Mouse (Mus musculus): ENCODE data around the gene Krtap12-1. TPM values are rescaled to one million over a fixed set of nuclear protein-coding genes. Genes with fewer than 3 reads are reported as not detected.
"Not testable (repeated sequence)": the region's sequence is repeated elsewhere in the genome, so short reads cannot be mapped to it uniquely, and the experiment has no call there.

Gene Krtap12-1
- total RNA-seq (2017), result not detected in 2 replicates

GRCm38 (mm10) chr10:77720299-77720698 is at the start of gene Krtap12-1:
TSS of gene Krtap12-1 (plus strand) at chr10:77720599.
- ATAC-seq (replicated peaks; ENCODE audit: low read depth, poor library complexity, severe bottlenecking), result not testable (repeated sequence)

DNA sequence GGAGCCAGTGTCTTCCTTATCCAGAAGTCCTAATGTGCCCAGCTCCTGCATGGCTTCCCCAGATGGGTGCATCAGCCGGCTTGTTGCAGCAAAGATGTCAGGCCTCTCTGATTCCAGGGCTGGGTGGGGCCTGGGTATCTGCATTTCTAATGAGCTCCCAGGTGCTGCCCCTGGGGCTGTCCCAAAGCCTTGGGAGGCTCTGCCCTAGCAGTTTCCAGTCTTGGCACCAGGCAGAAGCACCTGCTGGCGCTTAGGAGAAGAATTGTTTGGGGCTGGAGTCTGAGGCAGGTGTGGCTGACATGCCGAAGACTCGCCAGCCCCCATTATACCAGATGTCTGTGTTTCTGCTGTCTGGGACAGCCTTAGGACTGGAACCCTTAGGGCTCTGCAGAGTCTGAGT is 49.7 kb upstream of the Krtap12-1 start:
- ATAC-seq (replicated peaks; ENCODE audit: low read depth, poor library complexity, severe bottlenecking), result no peak

GRCm38 (mm10) chr10:77671519-77671918 is 48.9 kb upstream of the Krtap12-1 start:
- peak; percentile 36; the same call in 1 of the 2 replicates for ATAC-seq (replicated peaks; ENCODE audit: low read depth, poor library complexity, severe bottlenecking)

DNA sequence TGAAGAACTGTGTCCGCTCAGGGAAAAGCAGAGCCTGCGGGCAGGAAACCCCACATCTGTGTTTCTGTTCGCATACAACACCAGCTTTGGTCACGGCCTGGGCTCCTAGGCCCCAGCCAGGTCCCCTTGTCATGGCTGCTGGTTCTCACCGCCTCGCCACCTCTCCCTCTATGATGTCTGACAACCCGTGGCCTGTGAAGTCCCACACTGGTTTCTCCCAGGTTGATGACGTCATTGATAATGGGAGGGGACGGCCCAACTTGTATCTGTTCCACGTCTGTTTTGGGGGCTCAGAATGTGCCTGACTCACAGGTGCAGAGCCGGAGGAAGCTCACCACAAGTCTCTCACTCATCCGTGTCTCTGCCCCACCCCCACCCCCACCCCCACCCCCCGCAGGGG is 46.6 kb upstream of the Krtap12-1 start:
- ATAC-seq (replicated peaks; ENCODE audit: low read depth, poor library complexity, severe bottlenecking), result no peak

DNA sequence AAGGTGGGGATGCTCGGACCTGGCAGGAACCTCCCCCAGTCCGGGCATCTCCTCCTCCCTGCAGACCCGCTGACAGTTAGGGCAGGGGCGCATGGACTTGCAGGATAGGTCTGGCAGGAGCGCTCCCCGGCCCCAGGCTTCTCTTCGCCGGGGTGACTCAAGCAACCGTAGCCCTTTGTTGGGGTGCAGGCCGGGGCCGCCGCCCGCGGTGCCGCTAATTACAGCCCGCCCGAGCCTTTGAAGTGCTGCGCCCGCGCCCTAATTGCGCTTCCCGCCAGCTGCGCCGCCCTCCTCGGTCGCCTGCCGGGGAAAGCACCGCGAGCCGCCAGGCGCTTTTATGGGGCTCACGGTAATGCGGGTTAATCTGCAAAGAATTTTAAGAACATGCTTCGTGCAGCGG is 42.8 kb upstream of the Krtap12-1 start:
- 0 out of 2 replicates have a peak, but pooled peaks have one; percentile 32 for ATAC-seq (replicated peaks; ENCODE audit: low read depth, poor library complexity, severe bottlenecking)

DNA sequence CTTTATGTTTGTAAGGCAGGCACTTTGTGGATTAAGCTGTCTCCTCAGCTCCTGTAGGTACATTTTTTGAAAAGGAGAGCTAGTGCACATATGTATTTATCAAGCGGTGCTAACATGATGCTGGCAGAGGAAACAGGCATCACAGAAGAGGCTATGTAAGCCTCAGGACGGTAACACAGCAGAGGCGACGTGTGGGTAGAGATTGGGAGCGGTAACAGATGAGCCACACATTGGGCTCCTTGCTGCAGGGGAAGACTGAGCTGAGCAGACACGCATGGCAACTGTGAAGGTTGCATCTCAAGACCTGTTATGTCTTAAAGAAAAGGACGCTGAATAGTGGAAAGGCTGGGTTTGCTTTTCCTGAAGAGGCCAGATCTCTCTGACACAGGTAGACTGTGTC is 37.4 kb upstream of the Krtap12-1 start:
- ATAC-seq (replicated peaks; ENCODE audit: low read depth, poor library complexity, severe bottlenecking), result no peak

GRCm38 (mm10) chr10:77684181-77684580 is 36.2 kb upstream of the Krtap12-1 start:
- ATAC-seq (replicated peaks; ENCODE audit: low read depth, poor library complexity, severe bottlenecking), result no peak

DNA sequence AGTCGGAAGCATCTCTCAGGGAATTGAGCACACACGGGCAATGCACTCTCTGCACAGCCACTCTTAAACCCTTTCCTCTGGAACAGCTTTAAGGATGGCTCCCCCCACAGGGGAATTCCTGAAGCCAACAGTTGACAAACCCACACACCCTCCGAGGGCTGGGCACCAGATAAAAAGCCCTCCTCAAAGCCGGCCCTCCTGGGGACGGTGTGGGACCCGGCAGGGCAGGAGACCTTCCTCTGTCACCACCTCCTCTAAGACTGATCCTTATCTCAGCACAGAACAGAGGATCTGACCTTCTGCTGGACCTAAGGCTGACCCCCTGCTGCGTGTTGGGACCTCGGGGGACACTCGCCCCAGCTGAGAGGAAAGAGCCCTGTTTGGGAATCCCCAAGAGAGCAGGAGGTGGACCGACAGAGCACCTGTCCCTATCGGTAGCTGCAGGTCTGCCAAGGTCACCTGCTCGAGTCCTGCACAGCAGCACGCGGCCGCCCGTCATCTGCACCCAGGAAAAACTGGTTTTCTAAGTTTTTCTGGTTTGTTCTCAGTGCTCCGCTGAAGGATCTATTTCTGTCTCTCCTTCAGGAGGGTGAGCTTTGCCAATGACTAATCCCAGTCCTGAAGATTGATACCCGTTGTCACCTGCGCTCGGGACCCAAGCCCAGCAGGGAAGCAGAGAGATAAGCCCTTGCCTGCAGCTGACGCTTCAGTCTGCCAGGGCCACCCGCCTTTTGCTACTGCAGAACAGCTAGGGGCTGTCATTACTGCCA is 34.3 kb upstream of the Krtap12-1 start, which contains the start of gene Tspear:
TSS of gene Tspear (plus strand) at position 675 of the 770 bp plus-strand sequence.
- ATAC-seq (replicated peaks; ENCODE audit: low read depth, poor library complexity, severe bottlenecking), result no peak

GRCm38 (mm10) chr10:77687021-77687420 is 33.4 kb upstream of the Krtap12-1 start:
- ATAC-seq (replicated peaks; ENCODE audit: low read depth, poor library complexity, severe bottlenecking), result no peak

DNA sequence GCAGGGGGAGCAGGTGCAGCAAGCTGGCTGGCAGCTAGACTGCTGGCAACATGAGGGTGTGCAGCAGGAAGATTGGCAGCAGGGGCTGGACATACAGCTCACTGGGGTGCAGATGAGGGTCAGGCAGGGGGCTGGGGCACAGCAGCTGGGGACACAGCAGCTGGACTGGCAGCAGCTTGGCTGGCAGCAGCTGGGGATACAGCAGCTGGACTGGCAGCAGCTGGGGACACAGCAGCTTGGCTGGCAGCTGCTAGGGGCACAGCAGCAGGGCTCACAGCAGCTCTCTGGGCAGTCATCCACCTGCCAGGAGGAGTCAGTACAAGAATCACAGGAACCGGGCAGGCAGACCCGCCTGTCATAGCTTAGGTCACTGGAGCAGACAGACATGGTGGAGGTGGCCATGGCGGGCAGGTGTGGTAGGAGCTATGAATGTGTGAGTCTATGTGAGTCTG is 30.0 kb upstream of the Krtap12-1 start, which contains the start of gene Gm19402:
TSS of gene Gm19402 (minus strand) at position 402 of the 452 bp plus-strand sequence.
- ATAC-seq (replicated peaks; ENCODE audit: low read depth, poor library complexity, severe bottlenecking), result not testable (repeated sequence)

DNA sequence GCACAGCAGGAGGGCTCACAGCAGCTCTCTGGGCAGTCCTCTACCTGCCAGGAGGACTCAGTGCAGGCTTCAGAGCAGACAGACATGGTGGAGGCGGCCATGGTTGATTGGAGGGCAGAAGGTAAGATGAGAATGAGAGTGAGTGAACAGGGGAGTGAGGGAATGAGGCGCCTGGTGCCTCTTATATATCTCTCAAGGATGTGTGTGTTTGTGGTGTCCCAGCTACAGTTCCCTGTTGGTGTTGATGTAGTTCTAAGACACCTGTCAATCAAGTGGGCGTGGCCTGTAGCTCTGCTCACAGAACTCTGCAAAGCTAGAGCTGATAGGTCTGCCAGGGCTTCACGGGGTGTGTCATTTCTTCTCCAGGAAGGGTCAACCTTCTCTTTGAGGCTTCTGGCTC is 23.3 kb upstream of the Krtap12-1 start, which contains the start of gene Gm9508:
TSS of gene Gm9508 (minus strand) at position 101 of the 400 bp plus-strand sequence.
- ATAC-seq (replicated peaks; ENCODE audit: low read depth, poor library complexity, severe bottlenecking), result no peak

- ATAC-seq (replicated peaks; ENCODE audit: low read depth, poor library complexity, severe bottlenecking), result no peak
These were observed 14.1 kb upstream of the Krtap12-1 start, which contains the start of gene Gm10272 for GRCm38 (mm10) chr10:77706326-77706725. TSS of gene Gm10272 (plus strand) at chr10:77706626.

DNA sequence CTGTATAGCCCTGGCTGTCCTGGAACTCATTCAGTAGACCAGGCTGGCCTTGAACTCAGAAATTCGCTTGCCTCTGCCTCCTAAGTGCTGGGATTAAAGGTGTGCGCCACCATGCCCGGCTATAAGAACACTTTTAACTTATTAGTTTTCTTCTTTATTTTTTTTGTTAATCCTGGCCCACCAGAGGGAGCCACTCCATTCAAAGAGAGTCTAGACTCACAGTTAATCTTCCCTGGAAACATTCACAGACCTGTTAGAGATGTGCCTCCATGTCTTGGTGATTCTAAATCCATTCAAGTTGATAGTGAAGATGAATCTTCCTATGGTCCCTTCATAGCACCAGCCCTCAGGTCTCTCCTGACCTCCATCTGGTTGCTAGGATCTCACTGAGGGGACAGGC is 10.6 kb upstream of the Krtap12-1 start:
- no peak for ATAC-seq (replicated peaks; ENCODE audit: low read depth, poor library complexity, severe bottlenecking)

GRCm38 (mm10) chr10:77711157-77711556 is 9.2 kb upstream of the Krtap12-1 start, which contains the start of gene Gm10024:
TSS of gene Gm10024 (plus strand) at chr10:77711457.
- not testable (repeated sequence) for ATAC-seq (replicated peaks; ENCODE audit: low read depth, poor library complexity, severe bottlenecking)

- peak; percentile 56 for ATAC-seq (replicated peaks; ENCODE audit: low read depth, poor library complexity, severe bottlenecking)
These were observed 6.7 kb upstream of the Krtap12-1 start for GRCm38 (mm10) chr10:77713734-77714133.

- no peak for ATAC-seq (replicated peaks; ENCODE audit: low read depth, poor library complexity, severe bottlenecking)
These were observed 4.9 kb upstream of the Krtap12-1 start, which contains the start of gene Gm10142 for GRCm38 (mm10) chr10:77715507-77715906. TSS of gene Gm10142 (plus strand) at chr10:77715807.

DNA sequence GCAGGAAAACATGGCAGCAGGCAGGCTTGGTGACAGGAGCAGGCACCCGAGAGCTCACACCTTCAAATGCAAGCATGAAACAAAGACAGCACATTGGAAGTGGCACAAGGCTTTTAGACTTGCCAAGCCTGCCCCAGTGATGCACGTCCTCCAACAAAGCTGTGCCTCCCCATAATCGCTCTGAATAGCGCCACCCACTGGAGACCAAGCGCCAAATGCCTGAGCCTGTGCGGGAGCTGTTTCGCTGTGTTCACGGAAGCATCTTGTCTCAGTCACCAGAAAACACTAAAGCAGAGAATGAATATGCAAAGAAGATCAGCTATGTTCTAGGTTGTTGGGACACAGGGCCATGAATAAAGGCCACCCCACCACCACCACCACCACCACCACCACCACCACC is 4.5 kb downstream of the Krtap12-1 start:
- ATAC-seq (replicated peaks; ENCODE audit: low read depth, poor library complexity, severe bottlenecking), result no peak

DNA sequence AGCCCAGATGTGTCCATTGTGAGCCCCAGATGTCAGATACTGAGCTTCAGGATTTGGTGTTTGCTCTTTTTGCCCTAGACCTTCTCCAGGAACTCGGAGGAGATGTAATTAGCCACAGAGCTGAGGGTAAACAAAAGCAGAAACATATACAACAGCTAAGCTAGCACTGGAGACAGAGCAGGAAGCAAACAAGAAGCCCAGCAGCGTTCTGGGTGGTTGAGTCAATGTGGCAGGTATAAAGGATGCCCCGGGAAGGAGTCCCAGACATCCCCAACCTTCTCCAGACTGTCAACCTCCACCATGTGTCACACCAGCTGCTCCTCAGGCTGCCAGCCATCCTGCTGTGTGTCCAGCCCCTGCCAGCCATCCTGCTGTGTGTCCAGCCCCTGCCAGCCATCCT is 5.8 kb downstream of the Krtap12-1 start, which contains the start of gene Gm10100:
TSS of gene Gm10100 (plus strand) at position 301 of the 400 bp plus-strand sequence.
- ATAC-seq (replicated peaks; ENCODE audit: low read depth, poor library complexity, severe bottlenecking), result no peak

GRCm38 (mm10) chr10:77728280-77728679 is 7.9 kb downstream of the Krtap12-1 start:
- no peak for ATAC-seq (replicated peaks; ENCODE audit: low read depth, poor library complexity, severe bottlenecking)

DNA sequence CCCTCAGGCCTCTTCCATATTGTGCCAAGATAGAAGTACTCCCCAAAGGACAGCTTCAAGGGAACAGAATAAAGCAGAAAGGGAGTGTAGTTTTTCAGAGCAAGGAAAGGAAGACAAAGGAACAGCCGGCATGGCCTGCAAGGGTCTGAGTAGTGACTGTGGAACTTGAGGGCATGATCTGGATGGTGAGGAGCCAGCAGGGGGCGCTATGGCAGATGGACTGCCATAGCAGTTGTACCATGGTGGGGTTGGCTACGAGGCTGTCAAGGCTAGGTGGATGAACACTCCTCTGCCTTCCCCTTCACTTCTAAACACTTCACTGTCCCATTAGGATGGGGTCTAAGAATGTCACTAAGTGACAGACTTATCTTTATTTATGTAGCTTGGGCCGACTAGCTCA is 8.8 kb downstream of the Krtap12-1 start:
- no peak for ATAC-seq (replicated peaks; ENCODE audit: low read depth, poor library complexity, severe bottlenecking)

DNA sequence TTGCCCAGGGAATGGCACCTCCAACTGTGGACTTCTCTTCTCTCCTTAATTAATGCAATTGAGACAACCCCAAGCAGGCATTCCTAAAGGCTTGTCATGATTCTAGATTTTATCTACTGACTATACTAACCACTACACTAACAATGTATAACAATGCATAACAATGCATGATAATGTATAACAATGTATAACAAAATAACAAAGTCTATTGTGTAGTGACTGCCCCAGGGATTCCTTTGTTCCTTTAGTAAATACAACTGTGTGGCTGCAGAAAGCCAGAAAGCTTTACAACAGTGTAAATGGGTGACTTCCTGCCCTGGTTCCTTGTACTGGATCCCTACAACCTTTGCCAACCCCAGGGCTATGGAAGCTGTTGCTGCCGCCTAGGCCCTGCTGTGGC is 15.5 kb downstream of the Krtap12-1 start:
- no peak for ATAC-seq (replicated peaks; ENCODE audit: low read depth, poor library complexity, severe bottlenecking)

All from common myeloid progenitor, adult 5-6 weeks (primary cell).